Mouse (Mus musculus) layer of hippocampus, adult 2 months (tissue): ENCODE data around the gene Igsf8. TPM values are rescaled to one million over a fixed set of nuclear protein-coding genes. Genes with fewer than 3 reads are reported as not detected.

Experiments
- DNase-seq, 2 experiments: peaks; one replicate each; pipeline ENCODE4 v3.0.0; 2022; ENCODE audit warnings: low spot score in 2 of 2
- H3K27ac ChIP-seq: fragments of 200-600 bp; 2 replicates; pipeline ENCODE4 v1.8.1; 2022
- H3K4me3 ChIP-seq: fragments of 200-600 bp; 2 replicates; pipeline ENCODE4 v1.8.1; 2022; ENCODE audit warnings: mild to moderate bottlenecking
- CTCF ChIP-seq: fragments of 200-600 bp; conservative IDR thresholded peaks from 2 replicates; pipeline ENCODE4 v1.8.1; 2022; ENCODE audit warnings: antibody characterized with exemption, mild to moderate bottlenecking, moderate library complexity
- total RNA-seq, 2 experiments: library from RNA; stranded (reverse); gene quantifications; 2 replicates each; pipeline ENCODE4 v1.2.3; 2021

Igsf8 gene
- total RNA-seq, 2 experiments from 2014 or later: 255 to 257 TPM

GRCm38 (mm10) chr1:172355336-172355735, 93.9 kb downstream of the Igsf8 start:
- no peak overlapping the region for H3K4me3 ChIP-seq
- TF ChIP-seq CTCF: no peak
- H3K27ac ChIP-seq: peak overlapping the region; percentile 46
- DNase-seq: no peak

DNA sequence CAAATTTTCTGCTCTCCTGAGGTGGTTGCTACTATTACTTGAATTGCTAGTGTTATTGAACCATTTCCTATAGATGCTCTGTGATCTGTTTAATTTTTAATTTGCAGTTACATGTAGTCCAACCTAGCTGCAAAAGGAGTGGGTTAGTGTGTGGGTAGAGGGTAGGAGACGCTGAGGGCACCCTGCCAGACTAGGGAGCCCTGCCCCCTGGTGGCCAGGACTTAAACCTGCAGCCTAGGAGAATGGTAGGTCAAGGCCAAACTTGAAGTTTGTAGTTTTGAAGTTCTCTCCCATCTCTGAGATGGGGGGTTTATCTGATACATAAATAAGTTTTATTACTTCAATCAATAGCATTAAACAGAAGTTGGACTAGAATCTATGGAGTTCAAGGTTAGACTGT, 96.1 kb downstream of the Igsf8 start:
- peak; percentile 98 for TF ChIP-seq CTCF
- DNase-seq: peak; percentile 60 to 67
- H3K27ac ChIP-seq: peak overlapping the region; percentile 70
- no peak overlapping the region for H3K4me3 ChIP-seq

- TF ChIP-seq CTCF: no peak
- no peak for DNase-seq
- Histone ChIP-seq H3K27ac (peak overlapping the region; percentile 70), H3K4me3 (no peak overlapping the region)
Observed at GRCm38 (mm10) chr1:172358341-172358740, 96.9 kb downstream of the Igsf8 start.

DNA sequence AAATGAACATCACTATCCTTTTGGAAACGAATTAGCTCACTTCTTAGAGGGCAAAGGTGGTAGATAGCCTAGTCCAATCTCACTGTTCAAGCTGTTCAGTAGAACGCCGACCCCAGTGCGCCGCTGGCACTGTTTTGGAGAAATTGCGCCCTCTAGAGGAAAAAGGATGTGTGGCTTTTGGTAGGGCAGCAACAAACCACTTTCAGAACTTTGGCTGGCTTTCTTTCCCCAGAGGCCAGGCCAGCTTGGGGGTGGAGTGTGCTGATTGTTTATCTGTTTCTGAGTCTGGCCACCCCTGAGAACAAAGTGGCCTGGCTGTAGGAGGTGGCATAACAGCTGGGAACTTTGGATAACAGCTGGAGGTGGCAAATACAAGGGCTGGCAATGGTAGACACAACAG, 103.2 kb downstream of the Igsf8 start:
- H3K27ac ChIP-seq: peak overlapping the region; percentile 73; the same call in 1 of the 2 replicates
- DNase-seq: peak; percentile 67 to 78
- TF ChIP-seq CTCF: peak; percentile 92
- no peak overlapping the region for H3K4me3 ChIP-seq

- Histone ChIP-seq H3K4me3 (no peak overlapping the region), H3K27ac (no peak overlapping the region)
- no peak for DNase-seq
- TF ChIP-seq CTCF: peak; percentile 81
Observed at GRCm38 (mm10) chr1:172368768-172369418, 107.5 kb downstream of the Igsf8 start.

Other genes with a start within 250 kb of the Igsf8 start
- gene Vangl2, start 233.2 kb upstream of the Igsf8 start, total RNA-seq: 10 to 100 TPM; 15.0 to 18.2 TPM
- 1 to 10 TPM in 1 of 2 experiments, under 1 TPM in 1; 0.79 to 1.2 TPM for gene Nhlh1, start 204.1 kb upstream of the Igsf8 start, total RNA-seq
- gene Copa, start 179.1 kb upstream of the Igsf8 start, total RNA-seq: 100 to 1,000 TPM; 146 to 147 TPM
- gene Ncstn, start 178.8 kb upstream of the Igsf8 start, total RNA-seq: 10 to 100 TPM; 58.1 to 63.3 TPM
- gene Pex19, start 134.9 kb upstream of the Igsf8 start, total RNA-seq: 10 to 100 TPM; 84.9 to 88.3 TPM
- 100 to 1,000 TPM; 114 to 116 TPM for gene Dcaf8, start 113.6 kb upstream of the Igsf8 start, total RNA-seq
- 100 to 1,000 TPM; 421 to 428 TPM for gene Pea15a, start 54.8 kb upstream of the Igsf8 start, total RNA-seq
- under 1 TPM; 0.37 to 0.51 TPM for gene Casq1, start 41.8 kb upstream of the Igsf8 start, total RNA-seq
- gene Atp1a4, start 3.2 kb upstream of the Igsf8 start, total RNA-seq: not detected
- 100 to 1,000 TPM; 585 to 600 TPM for gene Atp1a2, start 36.4 kb downstream of the Igsf8 start, total RNA-seq
- gene Kcnj9, start 67.7 kb downstream of the Igsf8 start, total RNA-seq: 10 to 100 TPM; 67.2 to 69.2 TPM
- gene Kcnj10, start 79.6 kb downstream of the Igsf8 start, total RNA-seq: 10 to 100 TPM; 83.2 to 91.6 TPM
- gene Pigm, start 114.9 kb downstream of the Igsf8 start, total RNA-seq: 1 to 10 TPM; 8.3 to 9.2 TPM
- under 1 TPM in 1 of 2 experiments, not detected in 1; 0.38 TPM for gene Slamf9, start 213.7 kb downstream of the Igsf8 start, total RNA-seq
- 1 to 10 TPM; 5.7 to 9.2 TPM for gene Igsf9, start 220.1 kb downstream of the Igsf8 start, total RNA-seq
- 10 to 100 TPM in 1 of 2 experiments, 1 to 10 TPM in 1; 7.9 to 13.1 TPM for gene Tagln2, start 238.4 kb downstream of the Igsf8 start, total RNA-seq